Mouse (Mus musculus): ENCODE data around the gene Trpc5.

GRCm38 (mm10) chrX:144523239-144523638, 164.7 kb downstream of the Trpc5 start:
- TF ChIP-seq POLR2A (IDR thresholded peaks at IDR 0.05; ENCODE audit: extremely low read depth, insufficient read depth, low read length), result no peak
- no peak for TF ChIP-seq CTCF (IDR thresholded peaks at IDR 0.05; ENCODE audit: low read depth, low read length)
